Mouse (Mus musculus): Measurements from ENCODE around the gene Snd1.

GRCm38 (mm10) chr6:28833380-28833822, 358.5 kb downstream of the Snd1 start:
- TF ChIP-seq EP300 (IDR thresholded peaks at IDR 0.05; ENCODE audit: low read depth) (no peak), CTCF (IDR thresholded peaks at IDR 0.05; ENCODE audit: low read depth) (no peak)

All from liver, embryonic 14.5 days (tissue).